Mouse (Mus musculus): ENCODE data around the gene Ramp3.

DNA sequence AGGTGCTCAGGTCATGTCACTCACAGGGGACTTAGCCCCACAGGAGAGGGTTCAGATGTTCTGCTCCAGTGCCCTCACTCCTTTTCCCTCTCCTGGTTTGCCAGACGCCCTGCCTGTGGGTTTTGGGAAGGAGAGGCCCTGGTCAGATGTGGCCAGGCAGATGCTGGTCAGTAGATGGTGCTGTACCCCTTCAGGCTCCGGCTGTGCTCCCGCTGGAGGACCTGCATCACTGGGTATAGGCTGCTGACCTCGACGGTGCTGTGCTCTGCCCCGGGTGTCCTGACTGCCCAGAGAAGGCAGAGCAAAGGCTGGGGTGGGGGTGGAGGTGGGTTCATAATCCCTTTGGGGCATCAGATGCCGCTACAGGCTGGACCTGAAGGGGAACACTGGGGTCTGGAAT is 19.2 kb downstream of the Ramp3 start:
- TF ChIP-seq CTCF (IDR thresholded peaks at IDR 0.05; ENCODE audit: low read depth, low read length) (peak; percentile 35; the same call in 1 of the 2 replicates), POLR2A (IDR thresholded peaks at IDR 0.05; ENCODE audit: extremely low read depth, insufficient read depth, low read length) (no peak)

All from liver, adult 2 months (tissue).